Mouse (Mus musculus): ENCODE measurements at regions not wholly inside any gene's neighbourhood (a gene's known extent, or its start where the extent isn't known, plus 50 kb on each side); places are given as distances from the start of the nearest gene placed in this dataset.
A peak's percentile ranks its signal among the peaks of the same experiment; 100 is the strongest.
"Not testable (repeated sequence)": the region's sequence is repeated elsewhere in the genome, so short reads cannot be mapped to it uniquely, and the experiment has no call there.

GRCm38 (mm10) chr17:69848306-69848705 lies 120.6 kb upstream of the Dlgap1 start:
- Histone ChIP-seq H3K27ac (replicated peaks; ENCODE audit: low read depth, low read length) (no peak overlapping the region), H3K4me2 (ENCODE audit: low read depth, low read length) (no peak overlapping the region), H3K9ac (ENCODE audit: low read depth, low read length) (no peak overlapping the region), H3K27me3 (replicated peaks; ENCODE audit: control insufficient read depth, insufficient read depth, low read length) (no peaks in the 10 kb centered on the region), H3K36me3 (ENCODE audit: control insufficient read depth, insufficient read depth, low read length) (no peaks in the 10 kb centered on the region), H3K4me1 (ENCODE audit: control insufficient read depth, insufficient read depth, low read length) (no peaks in the 10 kb centered on the region), H3K9me3 (ENCODE audit: control insufficient read depth, low read length) (no peaks in the 10 kb centered on the region), H3K4me3 (ENCODE audit: low read depth, low read length) (no peak overlapping the region)
- 82% methylated on average over 1 of the region's 1 CpGs for WGBS
- DNase-seq (ENCODE audit: low spot score): no peak
- no peak for ATAC-seq (ENCODE audit: low read depth)

- no peak overlapping the region for H3K4me2 ChIP-seq (ENCODE audit: low read depth, low read length)
- no peak overlapping the region for H3K4me3 ChIP-seq (ENCODE audit: low read depth, low read length)
- ATAC-seq (ENCODE audit: low read depth) (no peak), DNase-seq (ENCODE audit: low spot score) (no peak)
- no peaks in the 10 kb centered on the region for H3K27me3 ChIP-seq (replicated peaks; ENCODE audit: control insufficient read depth, insufficient read depth, low read length)
- no peaks in the 10 kb centered on the region for H3K36me3 ChIP-seq (ENCODE audit: control insufficient read depth, insufficient read depth, low read length)
- no peaks in the 10 kb centered on the region for H3K4me1 ChIP-seq (ENCODE audit: control insufficient read depth, insufficient read depth, low read length)
- H3K27ac ChIP-seq (replicated peaks; ENCODE audit: low read depth, low read length): no peak overlapping the region
- WGBS: 32% methylated on average over 1 of the region's 1 CpGs
- no peaks in the 10 kb centered on the region for H3K9me3 ChIP-seq (ENCODE audit: control insufficient read depth, low read length)
- H3K9ac ChIP-seq (ENCODE audit: low read depth, low read length): no peak overlapping the region
Measured at GRCm38 (mm10) chr17:69850075-69850474, 118.8 kb upstream of the Dlgap1 start.

GRCm38 (mm10) chr17:69879958-69880357 lies 88.9 kb upstream of the Dlgap1 start:
- H3K27me3 ChIP-seq (replicated peaks; ENCODE audit: control insufficient read depth, insufficient read depth, low read length); H3K27ac ChIP-seq (replicated peaks; ENCODE audit: low read depth, low read length); H3K4me1 ChIP-seq (ENCODE audit: control insufficient read depth, insufficient read depth, low read length); H3K36me3 ChIP-seq (ENCODE audit: control insufficient read depth, insufficient read depth, low read length); H3K9me3 ChIP-seq (ENCODE audit: control insufficient read depth, low read length); H3K4me3 ChIP-seq (ENCODE audit: low read depth, low read length); H3K4me2 ChIP-seq (ENCODE audit: low read depth, low read length); H3K9ac ChIP-seq (ENCODE audit: low read depth, low read length): not testable (repeated sequence)
- DNase-seq (ENCODE audit: low spot score): peak; percentile 30
- WGBS: 68% methylated on average over 8 of the region's 8 CpGs
- ATAC-seq (ENCODE audit: low read depth): 0 out of 2 replicates have a peak, but pooled peaks have one; percentile 57

- Histone ChIP-seq H3K4me1 (ENCODE audit: control insufficient read depth, insufficient read depth, low read length) (no peaks in the 10 kb centered on the region), H3K36me3 (ENCODE audit: control insufficient read depth, insufficient read depth, low read length) (no peaks in the 10 kb centered on the region), H3K27ac (replicated peaks; ENCODE audit: low read depth, low read length) (no peak overlapping the region), H3K4me2 (ENCODE audit: low read depth, low read length) (no peak overlapping the region), H3K9ac (ENCODE audit: low read depth, low read length) (no peak overlapping the region), H3K9me3 (ENCODE audit: control insufficient read depth, low read length) (no peaks in the 10 kb centered on the region), H3K27me3 (replicated peaks; ENCODE audit: control insufficient read depth, insufficient read depth, low read length) (no peaks in the 10 kb centered on the region), H3K4me3 (ENCODE audit: low read depth, low read length) (no peak overlapping the region)
- DNase-seq (ENCODE audit: low spot score) (no peak), ATAC-seq (ENCODE audit: low read depth) (no peak)
- WGBS: 33% methylated on average over 4 of the region's 4 CpGs
Measured at GRCm38 (mm10) chr17:69893980-69894379, 74.9 kb upstream of the Dlgap1 start.
